Mouse (Mus musculus) adrenal gland, postnatal 25 days (tissue): ENCODE results near the gene Prrc2b. TPM values are rescaled to one million over a fixed set of nuclear protein-coding genes. Genes with fewer than 3 reads are reported as not detected.
A peak's percentile ranks its signal among the peaks of the same experiment; 100 is the strongest.

Experiments
- DNase-seq: peaks from one replicate; pipeline ENCODE4 v3.0.0; 2021; ENCODE audit warnings: mixed read lengths
- total RNA-seq: library from RNA; stranded (reverse); gene quantifications from 2 replicates; pipeline ENCODE4 v1.2.3, GENCODE M21; 2021

Prrc2b gene
- total RNA-seq, 1 experiment from 2014 or later: 128 TPM

- no peak for DNase-seq
These were observed 36.8 kb downstream of the Prrc2b start for GRCm38 (mm10) chr2:32187649-32188048.

GRCm38 (mm10) chr2:32189060-32189681 is 38.3 kb downstream of the Prrc2b start:
- DNase-seq: no peak

- no peak for DNase-seq
These were observed 39.7 kb downstream of the Prrc2b start for GRCm38 (mm10) chr2:32190620-32191019.

GRCm38 (mm10) chr2:32191872-32192507 is 41.1 kb downstream of the Prrc2b start:
- peak; percentile 67 for DNase-seq

GRCm38 (mm10) chr2:32198977-32199376 is 48.1 kb downstream of the Prrc2b start:
- no peak for DNase-seq

- no peak for DNase-seq
These were observed 49.2 kb downstream of the Prrc2b start for GRCm38 (mm10) chr2:32200033-32200432.

- DNase-seq: no peak
These were observed 49.8 kb downstream of the Prrc2b start for GRCm38 (mm10) chr2:32200712-32201111.

GRCm38 (mm10) chr2:32201527-32201926 is 50.6 kb downstream of the Prrc2b start:
- peak; percentile 65 for DNase-seq

GRCm38 (mm10) chr2:32203853-32204252 is 53.0 kb downstream of the Prrc2b start:
- no peak for DNase-seq

- no peak for DNase-seq
These were observed 56.8 kb downstream of the Prrc2b start for GRCm38 (mm10) chr2:32207682-32208081.

- DNase-seq: no peak
These were observed 60.8 kb downstream of the Prrc2b start for GRCm38 (mm10) chr2:32211689-32212088.

GRCm38 (mm10) chr2:32213000-32213399 is 62.1 kb downstream of the Prrc2b start:
- DNase-seq: peak; percentile 38

GRCm38 (mm10) chr2:32215576-32215975 is 64.7 kb downstream of the Prrc2b start:
- DNase-seq: no peak

GRCm38 (mm10) chr2:32216506-32216905 is 65.6 kb downstream of the Prrc2b start:
- DNase-seq: no peak

- DNase-seq: no peak
These were observed 66.8 kb downstream of the Prrc2b start for GRCm38 (mm10) chr2:32217656-32218055.

GRCm38 (mm10) chr2:32218113-32218512 is 67.2 kb downstream of the Prrc2b start:
- no peak for DNase-seq

- peak; percentile 51 for DNase-seq
These were observed 67.9 kb downstream of the Prrc2b start for GRCm38 (mm10) chr2:32218541-32219334.

- no peak for DNase-seq
These were observed 68.6 kb downstream of the Prrc2b start for GRCm38 (mm10) chr2:32219501-32219900.

GRCm38 (mm10) chr2:32220021-32220420 is 69.1 kb downstream of the Prrc2b start:
- DNase-seq: no peak

GRCm38 (mm10) chr2:32220969-32221368 is 70.1 kb downstream of the Prrc2b start:
- DNase-seq: no peak

- DNase-seq: no peak
These were observed 70.7 kb downstream of the Prrc2b start for GRCm38 (mm10) chr2:32221577-32221976.

- DNase-seq: no peak
These were observed 71.2 kb downstream of the Prrc2b start for GRCm38 (mm10) chr2:32222057-32222456.

- no peak for DNase-seq
These were observed 84.6 kb downstream of the Prrc2b start for GRCm38 (mm10) chr2:32235433-32235832.
